Mouse (Mus musculus) testis, adult 2 months (tissue): ENCODE data around the gene Sptbn1.

ENCODE experiments used
- CTCF ChIP-seq: fragments of 200-500 bp; IDR thresholded peaks from 2 replicates; pipeline ENCODE4 v1.5.1; 2012; ENCODE audit warnings: low read depth, mild to moderate bottlenecking, inconsistent platforms, low read length, moderate library complexity; ENCODE audit not compliant: control insufficient read depth, insufficient read depth, insufficient replicate concordance
- POLR2A ChIP-seq: fragments of 200-500 bp; IDR thresholded peaks from 2 replicates; pipeline ENCODE4 v1.6.1; 2012; ENCODE audit warnings: low read depth, mild to moderate bottlenecking, inconsistent platforms, low read length, moderate library complexity; ENCODE audit not compliant: control insufficient read depth

GRCm38 (mm10) chr11:30139165-30139826 lies 128.7 kb downstream of the Sptbn1 start:
- no peak for TF ChIP-seq CTCF
- TF ChIP-seq POLR2A = no peak
